Mouse (Mus musculus): Measurements from ENCODE around the gene Fer1l4.

- TF ChIP-seq CTCF (IDR thresholded peaks at IDR 0.05; ENCODE audit: low read depth) (peak; percentile 47), EP300 (optimal IDR thresholded peaks at IDR 0.05) (no peak)
Measured at GRCm38 (mm10) chr2:156077461-156077860, 24.7 kb upstream of the Fer1l4 start.

All from stomach, postnatal 0 days (tissue).